Mouse (Mus musculus) heart, adult 11 months (tissue): ENCODE measurements around the gene Olfr1106.

Experiments used
- DNase-seq: peaks from one replicate; pipeline ENCODE4 v3.0.0; 2022

Gene Olfr1106

DNA sequence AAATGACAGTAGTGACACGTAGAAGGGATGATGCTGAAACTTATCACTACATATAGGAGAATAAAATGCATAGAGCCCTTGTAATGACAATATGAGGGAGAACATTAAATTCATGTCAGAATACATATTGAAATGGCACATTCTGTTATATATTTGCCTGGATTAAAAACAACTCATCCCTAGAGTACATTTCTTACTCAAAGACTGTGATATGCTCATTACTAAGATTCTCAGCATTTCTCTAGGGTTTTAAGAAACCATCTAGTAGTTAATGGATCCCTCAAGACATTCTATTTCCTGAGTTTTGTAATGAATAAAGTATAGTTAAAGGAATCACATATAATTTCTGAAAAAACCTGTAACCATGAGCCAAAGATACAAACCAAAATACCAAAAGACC lies at the start of gene Olfr1106:
TSS of gene Olfr1106 (minus strand) at position 101 of the 400 bp plus-strand sequence.
- DNase-seq = no peak

GRCm38 (mm10) chr2:87095908-87096307 lies 43.8 kb upstream of the Olfr1106 start, which contains the start of gene Olfr1109:
Olfr1109 (minus strand) TSS chr2:87096008.
- DNase-seq = no peak

DNA sequence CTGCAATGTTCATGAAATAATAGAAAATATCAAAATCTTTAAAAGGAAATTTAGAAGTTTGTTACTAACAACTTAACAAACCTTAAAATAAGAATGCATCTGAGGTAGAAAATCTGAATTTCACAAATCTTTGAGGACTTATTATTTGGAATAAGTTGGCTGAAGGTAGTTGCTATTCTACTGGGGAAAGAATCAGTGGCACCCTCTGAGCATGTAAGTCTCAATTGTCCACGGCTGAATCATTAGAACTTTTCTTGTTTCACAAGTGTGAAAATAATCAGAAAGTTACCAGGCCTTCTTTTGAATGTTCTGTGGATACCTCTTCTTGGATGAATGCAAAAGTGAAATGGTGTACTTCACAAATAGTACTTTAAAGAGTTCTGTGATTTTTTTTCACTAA lies 23.6 kb upstream of the Olfr1106 start, which contains the start of gene Olfr1107:
TSS of gene Olfr1107 (minus strand) at position 101 of the 400 bp plus-strand sequence.
- no peak for DNase-seq

DNA sequence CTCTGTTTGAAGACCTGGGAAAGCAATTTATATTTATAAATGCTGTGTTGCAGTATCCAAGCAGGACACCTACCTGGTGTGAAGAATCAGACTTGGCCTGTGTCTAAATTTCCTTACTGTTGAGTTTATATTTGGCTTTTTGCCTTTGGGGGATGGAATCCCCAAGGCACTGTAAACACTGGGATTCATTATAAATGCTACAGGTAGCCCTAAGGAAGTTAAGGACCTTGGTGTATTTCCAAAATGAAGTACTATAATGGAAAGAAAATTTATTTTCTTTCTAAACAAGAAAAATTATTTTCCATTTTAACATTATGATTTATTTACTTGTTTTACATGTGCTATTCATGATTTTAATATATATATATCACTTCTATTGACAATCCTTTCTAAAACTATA lies 15.6 kb downstream of the Olfr1106 start, which contains the start of gene Olfr1105:
TSS of gene Olfr1105 (minus strand) at position 101 of the 400 bp plus-strand sequence.
- no peak for DNase-seq

- DNase-seq = no peak
Observed at GRCm38 (mm10) chr2:87026980-87027379, 25.1 kb downstream of the Olfr1106 start, which contains the start of gene Olfr1104. Olfr1104 (minus strand) TSS chr2:87027080.

GRCm38 (mm10) chr2:86998098-86998497 lies 54.0 kb downstream of the Olfr1106 start, which contains the start of gene Olfr1102:
Olfr1102 (plus strand) TSS chr2:86998398.
- no peak for DNase-seq
